Mouse (Mus musculus): ENCODE data around the gene Dhx30.

- TF ChIP-seq POLR2AphosphoS5 (IDR thresholded peaks at IDR 0.05; ENCODE audit: insufficient replicate concordance, low read depth, low read length) (no peak), CTCF (IDR thresholded peaks at IDR 0.05; ENCODE audit: low read depth, low read length) (no peak), GATA1 (IDR thresholded peaks at IDR 0.05; ENCODE audit: borderline replicate concordance, low read length) (no peak), TAL1 (conservative IDR thresholded peaks at IDR 0.05; ENCODE audit: low read depth, low read length) (no peak)
Observed at GRCm38 (mm10) chr9:110057200-110057599, 60.4 kb downstream of the Dhx30 start.

Measured in G1E (cell line).